Mouse (Mus musculus) myocyte (in vitro differentiated cells): Measurements from ENCODE around the gene Sh2d5. TPM values are rescaled to one million over a fixed set of nuclear protein-coding genes. Genes with fewer than 3 reads are reported as not detected.

Source experiments
- H3K27me3 ChIP-seq: one replicate; pipeline ENCODE4 v1.6.1; 2011; ENCODE audit not compliant: control insufficient read depth, insufficient read depth, insufficient read length
- H3K36me3 ChIP-seq: one replicate; pipeline ENCODE4 v1.6.1; 2011; ENCODE audit not compliant: control insufficient read depth, insufficient read depth
- H3K4me2 ChIP-seq: one replicate; pipeline ENCODE4 v1.6.1; 2011; ENCODE audit warnings: low read depth, control low read depth
- H3K4me3 ChIP-seq: one replicate; pipeline ENCODE4 v1.5.1; 2011; ENCODE audit warnings: mild to moderate bottlenecking, control low read depth, moderate library complexity
- H3K79me2 ChIP-seq: one replicate; pipeline ENCODE4 v1.6.1; 2011; ENCODE audit not compliant: control insufficient read depth, insufficient read depth
- H3ac ChIP-seq: one replicate; pipeline ENCODE4 v1.6.1; 2011; ENCODE audit not compliant: control insufficient read depth, insufficient read length
- CEBPB ChIP-seq: IDR thresholded peaks from 2 replicates; pipeline ENCODE4 v1.6.1; 2011; ENCODE audit warnings: mild to moderate bottlenecking, moderate library complexity; ENCODE audit not compliant: poor library complexity, insufficient read depth, severe bottlenecking
- E2F4 ChIP-seq: IDR thresholded peaks from one replicate; pipeline ENCODE4 v1.6.1; 2011; ENCODE audit warnings: mild to moderate bottlenecking, control low read depth, moderate library complexity; ENCODE audit not compliant: insufficient read depth
- MAX ChIP-seq: IDR thresholded peaks from one replicate; pipeline ENCODE4 v1.6.1; 2011; ENCODE audit warnings: low read depth, mild to moderate bottlenecking, control low read depth
- MYOD1 ChIP-seq, 3 experiments: IDR thresholded peaks; one replicate each; pipeline ENCODE4 v1.6.1; 2011; ENCODE audit warnings: control low read depth in 2 of 3, low read depth in 2 of 3, mild to moderate bottlenecking in 2 of 3, moderate library complexity in 1 of 3; ENCODE audit not compliant: insufficient read length in 2 of 3, control insufficient read depth in 1 of 3
- MYOG ChIP-seq, 3 experiments: IDR thresholded peaks; one replicate each; pipeline ENCODE4 v1.6.1; 2011; ENCODE audit warnings: control low read depth in 2 of 3, low read depth in 2 of 3, mild to moderate bottlenecking in 2 of 3; ENCODE audit not compliant: insufficient read length in 2 of 3, control insufficient read depth in 1 of 3, insufficient read depth in 1 of 3
- POLR2A ChIP-seq: IDR thresholded peaks from one replicate; pipeline ENCODE4 v1.6.1; 2011; ENCODE audit warnings: low read depth, mild to moderate bottlenecking, control low read depth, moderate library complexity; ENCODE audit not compliant: insufficient read length
- POLR2AphosphoS2 ChIP-seq: IDR thresholded peaks from one replicate; pipeline ENCODE4 v1.6.1; 2011; ENCODE audit warnings: low read depth, control low read depth; ENCODE audit not compliant: insufficient read length
- REST ChIP-seq: IDR thresholded peaks from one replicate; pipeline ENCODE4 v1.6.1; 2011; ENCODE audit warnings: mild to moderate bottlenecking, control low read depth, moderate library complexity; ENCODE audit not compliant: insufficient read depth, insufficient read length
- SRF ChIP-seq: IDR thresholded peaks from one replicate; pipeline ENCODE4 v1.6.1; 2011; ENCODE audit warnings: low read depth; ENCODE audit not compliant: control insufficient read depth, insufficient read length
- TCF12 ChIP-seq: IDR thresholded peaks from one replicate; pipeline ENCODE4 v1.6.1; 2011; ENCODE audit warnings: mild to moderate bottlenecking, control low read depth; ENCODE audit not compliant: poor library complexity, insufficient read depth, severe bottlenecking
- TCF3 ChIP-seq: IDR thresholded peaks from one replicate; pipeline ENCODE4 v1.6.1; 2011; ENCODE audit warnings: low read depth, control low read depth; ENCODE audit not compliant: insufficient read length
- USF1 ChIP-seq: IDR thresholded peaks from one replicate; pipeline ENCODE4 v1.6.1; 2011; ENCODE audit warnings: low read depth, mild to moderate bottlenecking, control low read depth, moderate library complexity
- polyA plus RNA-seq: library from polyadenylated mRNA; unstranded; fragments of >200 nt; fragmentation: generic; extraction: Trizol; gene quantifications from one replicate; pipeline ENCODE4 v1.2.1, GENCODE M21; 2012; ENCODE audit warnings: missing spikeins

Gene Sh2d5
- polyA plus RNA-seq, 1 experiment, result 0.08 TPM

DNA sequence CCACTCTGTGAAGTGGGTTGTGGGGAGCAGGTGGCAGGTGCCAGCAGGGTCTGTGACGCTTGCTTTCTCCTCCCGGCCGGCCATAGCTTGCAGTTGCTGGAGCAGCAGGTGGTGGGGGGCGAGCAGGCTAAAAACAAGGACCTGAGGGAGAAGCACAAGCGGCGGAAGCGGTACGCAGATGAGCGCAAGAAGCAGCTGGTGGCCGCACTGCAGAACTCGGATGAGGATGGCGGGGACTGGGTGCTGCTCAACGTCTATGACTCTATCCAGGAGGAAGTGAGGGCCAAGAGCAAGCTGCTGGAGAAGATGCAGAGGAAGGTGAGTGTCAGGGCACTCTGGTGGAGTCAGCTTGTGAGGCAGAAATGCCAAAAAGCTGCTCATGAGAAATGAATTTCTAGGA lies 41.8 kb downstream of the Sh2d5 start:
- TF ChIP-seq CEBPB, result no peak
- TF ChIP-seq MYOD1 (IDR thresholded peaks at IDR 0.05; ENCODE audit: control insufficient read depth in 1 of 3, insufficient read length in 2 of 3, low read depth in 2 of 3), result no peak
- TF ChIP-seq MYOG (IDR thresholded peaks at IDR 0.05; ENCODE audit: control insufficient read depth in 1 of 3, insufficient read depth in 1 of 3, insufficient read length in 2 of 3, low read depth in 2 of 3), result no peak
- no peak for TF ChIP-seq POLR2AphosphoS2
- no peak for TF ChIP-seq REST
- no peak for TF ChIP-seq MAX
- no peak for TF ChIP-seq TCF3
- no peak for TF ChIP-seq USF1
- TF ChIP-seq POLR2A, result no peak
- no peak for TF ChIP-seq TCF12
- TF ChIP-seq SRF, result no peak
- no peak for TF ChIP-seq E2F4
- H3ac ChIP-seq, result no peak overlapping the region
- H3K4me3 ChIP-seq, result no peak overlapping the region
- H3K4me2 ChIP-seq, result no peak overlapping the region
- H3K27me3 ChIP-seq, result peaks cover 51% of the 10 kb centered on the region
- no peaks in the 10 kb centered on the region for H3K36me3 ChIP-seq
- H3K79me2 ChIP-seq, result no peaks in the 10 kb centered on the region

DNA sequence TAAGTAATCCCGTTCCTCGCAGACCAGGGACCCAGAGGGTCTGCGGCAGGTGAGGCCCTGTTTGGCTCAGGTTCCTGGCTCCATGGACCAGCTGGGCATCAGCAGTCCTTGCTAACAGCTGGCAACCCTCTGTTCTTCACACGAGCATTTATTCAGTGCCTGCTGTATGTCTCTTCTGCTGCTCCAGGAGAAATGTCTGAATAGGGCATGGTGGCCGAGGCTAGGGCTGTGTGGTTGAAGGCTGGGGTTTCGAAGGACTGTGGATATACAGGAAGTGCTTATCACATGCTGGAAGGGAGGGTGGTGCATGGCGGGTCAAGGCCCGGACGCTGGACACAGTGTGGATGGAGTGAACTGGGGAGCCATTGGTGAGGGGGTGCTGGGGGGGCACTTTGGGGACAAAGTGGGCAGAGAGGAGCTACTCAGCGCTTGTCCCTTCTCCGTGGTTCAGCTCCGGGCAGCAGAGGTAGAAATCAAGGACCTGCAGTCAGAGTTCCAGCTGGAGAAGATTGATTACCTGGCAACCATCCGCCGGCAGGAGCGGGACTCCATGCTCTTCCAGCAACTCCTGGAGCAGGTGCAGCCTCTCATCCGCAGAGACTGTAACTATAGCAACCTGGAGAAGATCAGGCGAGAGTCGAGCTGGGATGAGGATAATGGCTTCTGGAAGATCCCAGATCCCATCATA lies 43.2 kb downstream of the Sh2d5 start:
- H3K79me2 ChIP-seq, result no peaks in the 10 kb centered on the region
- H3K27me3 ChIP-seq, result peaks cover 41% of the 10 kb centered on the region
- H3K4me3 ChIP-seq, result no peak overlapping the region
- H3K36me3 ChIP-seq, result no peaks in the 10 kb centered on the region
- H3ac ChIP-seq, result no peak overlapping the region
- H3K4me2 ChIP-seq, result no peak overlapping the region
- TF ChIP-seq MYOG (IDR thresholded peaks at IDR 0.05; ENCODE audit: control insufficient read depth in 1 of 3, insufficient read depth in 1 of 3, insufficient read length in 2 of 3, low read depth in 2 of 3), result no peak
- no peak for TF ChIP-seq TCF3
- no peak for TF ChIP-seq REST
- no peak for TF ChIP-seq POLR2AphosphoS2
- no peak for TF ChIP-seq CEBPB
- TF ChIP-seq MAX, result no peak
- no peak for TF ChIP-seq E2F4
- TF ChIP-seq TCF12, result no peak
- no peak for TF ChIP-seq MYOD1 (IDR thresholded peaks at IDR 0.05; ENCODE audit: control insufficient read depth in 1 of 3, insufficient read length in 2 of 3, low read depth in 2 of 3)
- TF ChIP-seq USF1, result no peak
- TF ChIP-seq POLR2A, result no peak
- no peak for TF ChIP-seq SRF

DNA sequence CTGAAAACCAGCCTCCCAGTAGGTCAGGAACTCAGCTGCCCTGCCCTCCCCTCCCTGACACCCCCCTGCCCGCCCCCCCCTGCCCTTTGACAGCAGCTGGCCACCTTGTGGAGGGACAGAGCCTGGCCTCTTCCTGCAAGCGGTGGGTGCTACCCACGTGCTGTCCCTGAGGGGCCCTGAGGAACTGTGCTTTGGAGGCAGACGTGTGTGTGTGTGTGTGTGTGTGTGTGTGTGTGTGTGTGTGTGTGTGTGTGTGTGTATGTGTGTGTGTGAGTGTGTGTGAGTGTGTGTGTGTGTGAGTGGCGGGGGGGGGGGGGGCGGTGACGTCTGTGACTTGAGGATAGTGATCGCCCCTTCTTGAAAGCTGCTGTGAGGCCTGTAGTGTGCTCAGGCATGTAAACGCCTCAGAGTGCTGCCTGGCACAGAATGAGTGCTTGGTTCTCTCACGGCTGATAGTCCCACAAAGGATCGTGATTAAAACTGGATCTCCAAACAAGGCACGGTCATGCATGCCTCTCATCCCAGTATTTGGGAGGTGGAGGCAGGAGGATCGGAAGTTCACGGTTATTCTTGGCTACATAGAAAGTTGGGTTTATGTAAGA lies 43.8 kb downstream of the Sh2d5 start:
- no peak overlapping the region for H3K4me2 ChIP-seq
- H3K27me3 ChIP-seq, result peaks cover 38% of the 10 kb centered on the region
- no peak for TF ChIP-seq MYOG (IDR thresholded peaks at IDR 0.05; ENCODE audit: control insufficient read depth in 1 of 3, insufficient read depth in 1 of 3, insufficient read length in 2 of 3, low read depth in 2 of 3)
- no peak for TF ChIP-seq MYOD1 (IDR thresholded peaks at IDR 0.05; ENCODE audit: control insufficient read depth in 1 of 3, insufficient read length in 2 of 3, low read depth in 2 of 3)
- TF ChIP-seq CEBPB, result no peak
- TF ChIP-seq MAX, result no peak
- TF ChIP-seq TCF3, result no peak
- TF ChIP-seq POLR2AphosphoS2, result no peak
- TF ChIP-seq E2F4, result no peak
- no peak for TF ChIP-seq USF1

DNA sequence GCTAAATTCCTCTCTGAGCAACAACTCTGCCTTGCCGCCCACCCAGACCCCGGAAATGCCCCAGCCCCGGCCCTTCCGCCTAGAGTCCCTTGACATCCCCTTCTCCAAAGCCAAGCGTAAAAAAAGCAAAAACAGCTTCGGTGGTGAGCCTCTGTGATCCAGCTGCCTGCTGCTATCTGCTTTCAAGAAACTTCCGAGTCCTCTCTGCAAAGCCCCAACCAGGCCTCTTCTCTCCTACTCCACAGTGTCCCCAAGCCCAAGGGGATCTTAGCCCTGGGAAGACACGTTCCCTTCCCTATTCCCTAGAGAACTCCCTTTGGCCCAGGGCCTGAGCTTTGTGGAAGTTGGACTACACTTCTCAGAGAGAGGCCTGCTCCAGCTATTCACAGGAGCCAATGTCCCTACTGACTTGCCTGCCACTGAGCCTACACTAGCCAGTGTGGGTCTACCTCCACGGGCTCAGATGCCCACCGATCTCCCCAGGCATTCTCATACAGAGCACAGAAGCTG lies 51.1 kb downstream of the Sh2d5 start:
- TF ChIP-seq E2F4 (no peak), REST (no peak)
- no peak overlapping the region for H3ac ChIP-seq
- H3K27me3 ChIP-seq, result peaks cover 14% of the 10 kb centered on the region

More for the DNA sequence above, 43.8 kb downstream of the Sh2d5 start:
- H3K4me3 ChIP-seq, result no peak overlapping the region
- H3ac ChIP-seq, result no peak overlapping the region
- H3K36me3 ChIP-seq, result no peaks in the 10 kb centered on the region
- no peaks in the 10 kb centered on the region for H3K79me2 ChIP-seq

DNA sequence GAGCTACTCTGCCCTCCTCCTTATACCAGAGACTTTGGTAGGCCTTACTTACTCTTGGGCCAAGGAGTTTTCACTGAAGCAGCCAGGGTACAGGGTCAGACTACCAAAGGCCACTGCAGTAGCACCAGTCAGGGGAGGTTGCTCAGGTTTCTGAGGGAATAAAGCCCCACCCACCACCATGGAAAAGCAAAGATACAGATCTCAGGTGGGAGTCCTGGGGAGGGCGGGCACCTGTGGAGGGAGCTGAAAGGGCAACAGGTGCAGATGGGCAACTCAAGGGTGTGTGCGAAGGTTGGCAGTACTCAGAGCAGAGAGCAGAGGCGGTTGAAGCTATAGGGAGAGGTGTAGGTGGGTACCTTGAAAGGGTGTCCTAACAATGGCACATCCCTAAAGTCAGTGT lies 52.8 kb downstream of the Sh2d5 start:
- TF ChIP-seq TCF12 (no peak), POLR2A (no peak), REST (no peak), MYOD1 (IDR thresholded peaks at IDR 0.05; ENCODE audit: control insufficient read depth in 1 of 3, insufficient read length in 2 of 3, low read depth in 2 of 3) (no peak), POLR2AphosphoS2 (no peak), SRF (no peak), CEBPB (no peak), MAX (no peak), MYOG (IDR thresholded peaks at IDR 0.05; ENCODE audit: control insufficient read depth in 1 of 3, insufficient read depth in 1 of 3, insufficient read length in 2 of 3, low read depth in 2 of 3) (no peak), USF1 (no peak), E2F4 (no peak)
- Histone ChIP-seq H3K36me3 (no peaks in the 10 kb centered on the region), H3K79me2 (peaks cover 13% of the 10 kb centered on the region), H3ac (no peak overlapping the region), H3K4me3 (no peak overlapping the region), H3K4me2 (no peak overlapping the region), H3K27me3 (peaks cover 7% of the 10 kb centered on the region)

More for the DNA sequence above, 51.1 kb downstream of the Sh2d5 start:
- Histone ChIP-seq H3K4me2 (no peak overlapping the region), H3K4me3 (no peak overlapping the region), H3K36me3 (no peaks in the 10 kb centered on the region), H3K79me2 (peaks cover 13% of the 10 kb centered on the region)
